Mouse (Mus musculus): ENCODE measurements at regions not wholly inside any gene's neighbourhood (a gene's known extent, or its start where the extent isn't known, plus 50 kb on each side); places are given as distances from the start of the nearest gene placed in this dataset.

DNA sequence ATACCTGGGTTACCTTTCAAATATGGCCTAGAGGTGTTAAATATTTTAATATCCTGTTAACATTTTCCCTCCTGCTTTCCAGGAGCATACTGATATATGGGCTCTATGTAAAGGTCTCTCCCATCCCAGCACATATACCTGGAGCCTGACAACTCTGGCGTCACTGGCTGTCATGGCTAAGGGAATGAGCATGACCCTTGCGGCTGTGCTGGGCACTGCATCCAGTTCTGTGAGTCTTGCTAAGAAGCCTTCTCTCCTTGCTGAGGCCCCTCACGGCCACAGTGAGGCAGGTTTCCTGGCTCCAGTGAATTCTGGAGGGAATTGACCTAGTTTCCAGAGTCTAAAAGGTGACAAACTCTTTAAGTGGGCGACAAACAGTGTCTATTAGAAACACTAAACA is 107.3 kb upstream of the 1700012A03Rik start:
- TF ChIP-seq POLR2A (IDR thresholded peaks at IDR 0.05; ENCODE audit: low read depth, low read length) (no peak), CTCF (IDR thresholded peaks at IDR 0.05; ENCODE audit: borderline replicate concordance, insufficient read depth, low read length) (no peak)
